Mouse (Mus musculus): ENCODE data around the gene Gtf2h4. TPM values are rescaled to one million over a fixed set of nuclear protein-coding genes. Genes with fewer than 3 reads are reported as not detected.

Gtf2h4 gene
- polyA plus RNA-seq, 1 experiment, result 21.7 TPM

GRCm38 (mm10) chr17:35698501-35698883 lies 25.0 kb upstream of the Gtf2h4 start:
- no peak overlapping the region for H3K27ac ChIP-seq (ENCODE audit: insufficient read depth, low read length)
- no peaks in the 10 kb centered on the region for H3K36me3 ChIP-seq (ENCODE audit: control insufficient read depth, insufficient read depth, low read length)
- WGBS, result 53% methylated on average over 5 of the region's 5 CpGs
- H3K4me1 ChIP-seq (ENCODE audit: control insufficient read depth, insufficient read depth, insufficient read length), result peaks cover 7% of the 10 kb centered on the region; the same call in 1 of the 2 replicates
- DNase-seq (ENCODE audit: low read depth in 1 of 2, low spot score in 2 of 2), result no peak
- no peak for TF ChIP-seq CTCF (IDR thresholded peaks at IDR 0.05; ENCODE audit: extremely low read depth, insufficient read depth, insufficient read length, insufficient replicate concordance)
- no peak for TF ChIP-seq POLR2A (IDR thresholded peaks at IDR 0.05; ENCODE audit: low read depth, low read length)
- peaks cover 20% of the 10 kb centered on the region for H3K27me3 ChIP-seq (ENCODE audit: control insufficient read depth, insufficient read depth, low read length)
- no peak overlapping the region for H3K4me3 ChIP-seq (ENCODE audit: extremely low read depth, insufficient read depth, insufficient read length)

GRCm38 (mm10) chr17:35697759-35698500 lies 24.4 kb upstream of the Gtf2h4 start:
- WGBS, result 20% methylated on average over 16 of the region's 16 CpGs
- Histone ChIP-seq H3K4me1 (ENCODE audit: control insufficient read depth, insufficient read depth, insufficient read length) (peaks cover 7% of the 10 kb centered on the region; the same call in 1 of the 2 replicates), H3K27me3 (ENCODE audit: control insufficient read depth, insufficient read depth, low read length) (peaks cover 20% of the 10 kb centered on the region), H3K27ac (ENCODE audit: insufficient read depth, low read length) (peak overlapping the region; percentile 28; the same call in 1 of the 2 replicates), H3K36me3 (ENCODE audit: control insufficient read depth, insufficient read depth, low read length) (no peaks in the 10 kb centered on the region), H3K4me3 (ENCODE audit: extremely low read depth, insufficient read depth, insufficient read length) (0 out of 2 replicates have a peak overlapping the region, but pooled peaks have one; percentile 2)
- TF ChIP-seq POLR2A (IDR thresholded peaks at IDR 0.05; ENCODE audit: low read depth, low read length), result no peak
- no peak for TF ChIP-seq CTCF (IDR thresholded peaks at IDR 0.05; ENCODE audit: extremely low read depth, insufficient read depth, insufficient read length, insufficient replicate concordance)
- no peak for DNase-seq (ENCODE audit: low read depth in 1 of 2, low spot score in 2 of 2)

- TF ChIP-seq CTCF (IDR thresholded peaks at IDR 0.05; ENCODE audit: extremely low read depth, insufficient read depth, insufficient read length, insufficient replicate concordance) (no peak), POLR2A (IDR thresholded peaks at IDR 0.05; ENCODE audit: low read depth, low read length) (no peak)
- DNase-seq (ENCODE audit: low read depth in 1 of 2, low spot score in 2 of 2), result no peak
- Histone ChIP-seq H3K36me3 (ENCODE audit: control insufficient read depth, insufficient read depth, low read length) (no peaks in the 10 kb centered on the region), H3K4me3 (ENCODE audit: extremely low read depth, insufficient read depth, insufficient read length) (no peak overlapping the region), H3K4me1 (ENCODE audit: control insufficient read depth, insufficient read depth, insufficient read length) (peaks cover 7% of the 10 kb centered on the region; the same call in 1 of the 2 replicates), H3K27ac (ENCODE audit: insufficient read depth, low read length) (peak overlapping the region; percentile 28; the same call in 1 of the 2 replicates), H3K27me3 (ENCODE audit: control insufficient read depth, insufficient read depth, low read length) (peaks cover 18% of the 10 kb centered on the region)
- 34% methylated on average over 1 of the region's 1 CpGs for WGBS
These were observed 23.9 kb upstream of the Gtf2h4 start for GRCm38 (mm10) chr17:35697429-35697758.

- TF ChIP-seq CTCF (IDR thresholded peaks at IDR 0.05; ENCODE audit: extremely low read depth, insufficient read depth, insufficient read length, insufficient replicate concordance) (no peak), POLR2A (IDR thresholded peaks at IDR 0.05; ENCODE audit: low read depth, low read length) (no peak)
- Histone ChIP-seq H3K27me3 (ENCODE audit: control insufficient read depth, insufficient read depth, low read length) (peaks cover 16% of the 10 kb centered on the region), H3K4me3 (ENCODE audit: extremely low read depth, insufficient read depth, insufficient read length) (no peak overlapping the region), H3K4me1 (ENCODE audit: control insufficient read depth, insufficient read depth, insufficient read length) (peaks cover 7% of the 10 kb centered on the region; the same call in 1 of the 2 replicates), H3K36me3 (ENCODE audit: control insufficient read depth, insufficient read depth, low read length) (no peaks in the 10 kb centered on the region), H3K27ac (ENCODE audit: insufficient read depth, low read length) (no peak overlapping the region)
- DNase-seq (ENCODE audit: low read depth in 1 of 2, low spot score in 2 of 2), result no peak
- 69% methylated on average over 6 of the region's 6 CpGs for WGBS
These were observed 23.2 kb upstream of the Gtf2h4 start for GRCm38 (mm10) chr17:35696691-35697090.

GRCm38 (mm10) chr17:35695289-35695688 lies 21.8 kb upstream of the Gtf2h4 start:
- no peak for DNase-seq (ENCODE audit: low read depth in 1 of 2, low spot score in 2 of 2)
- Histone ChIP-seq H3K4me1 (ENCODE audit: control insufficient read depth, insufficient read depth, insufficient read length) (peaks cover 4% of the 10 kb centered on the region; the same call in 1 of the 2 replicates), H3K27ac (ENCODE audit: insufficient read depth, low read length) (no peak overlapping the region), H3K27me3 (ENCODE audit: control insufficient read depth, insufficient read depth, low read length) (peaks cover 6% of the 10 kb centered on the region), H3K36me3 (ENCODE audit: control insufficient read depth, insufficient read depth, low read length) (no peaks in the 10 kb centered on the region), H3K4me3 (ENCODE audit: extremely low read depth, insufficient read depth, insufficient read length) (no peak overlapping the region)
- no peak for TF ChIP-seq CTCF (IDR thresholded peaks at IDR 0.05; ENCODE audit: extremely low read depth, insufficient read depth, insufficient read length, insufficient replicate concordance)
- no peak for TF ChIP-seq POLR2A (IDR thresholded peaks at IDR 0.05; ENCODE audit: low read depth, low read length)
- 94% methylated on average over 2 of the region's 2 CpGs for WGBS

GRCm38 (mm10) chr17:35693906-35694305 lies 20.4 kb upstream of the Gtf2h4 start:
- Histone ChIP-seq H3K27ac (ENCODE audit: insufficient read depth, low read length) (no peak overlapping the region), H3K27me3 (ENCODE audit: control insufficient read depth, insufficient read depth, low read length) (no peaks in the 10 kb centered on the region; the same call in 1 of the 2 replicates), H3K4me3 (ENCODE audit: extremely low read depth, insufficient read depth, insufficient read length) (no peak overlapping the region), H3K36me3 (ENCODE audit: control insufficient read depth, insufficient read depth, low read length) (no peaks in the 10 kb centered on the region), H3K4me1 (ENCODE audit: control insufficient read depth, insufficient read depth, insufficient read length) (no peaks in the 10 kb centered on the region)
- no peak for DNase-seq (ENCODE audit: low read depth in 1 of 2, low spot score in 2 of 2)
- TF ChIP-seq CTCF (IDR thresholded peaks at IDR 0.05; ENCODE audit: extremely low read depth, insufficient read depth, insufficient read length, insufficient replicate concordance) (no peak), POLR2A (IDR thresholded peaks at IDR 0.05; ENCODE audit: low read depth, low read length) (no peak)
- WGBS, result 86% methylated on average over 5 of the region's 5 CpGs

GRCm38 (mm10) chr17:35692368-35692767 lies 18.8 kb upstream of the Gtf2h4 start:
- TF ChIP-seq CTCF (IDR thresholded peaks at IDR 0.05; ENCODE audit: extremely low read depth, insufficient read depth, insufficient read length, insufficient replicate concordance) (no peak), POLR2A (IDR thresholded peaks at IDR 0.05; ENCODE audit: low read depth, low read length) (no peak)
- Histone ChIP-seq H3K4me1 (ENCODE audit: control insufficient read depth, insufficient read depth, insufficient read length) (no peaks in the 10 kb centered on the region), H3K4me3 (ENCODE audit: extremely low read depth, insufficient read depth, insufficient read length) (no peak overlapping the region), H3K27me3 (ENCODE audit: control insufficient read depth, insufficient read depth, low read length) (no peaks in the 10 kb centered on the region), H3K27ac (ENCODE audit: insufficient read depth, low read length) (no peak overlapping the region), H3K36me3 (ENCODE audit: control insufficient read depth, insufficient read depth, low read length) (no peaks in the 10 kb centered on the region)
- DNase-seq (ENCODE audit: low read depth in 1 of 2, low spot score in 2 of 2), result no peak
- WGBS, result 18% methylated on average over 4 of the region's 4 CpGs
